Mouse (Mus musculus) liver, embryonic 15.5 days (tissue): ENCODE data around the gene Nog. TPM values are rescaled to one million over a fixed set of nuclear protein-coding genes. Genes with fewer than 3 reads are reported as not detected.

Experiments used
- ATAC-seq: fragments of 200-750 bp; cut with Nextera tagmentation; 2 replicates; pipeline ENCODE4 v1.8.0; 2017; ENCODE audit warnings: moderate number of reproducible peaks, mild to moderate bottlenecking, moderate library complexity; ENCODE audit not compliant: insufficient read depth
- H3K27ac ChIP-seq: fragments of 300-500 bp; sonication (generic); replicated peaks from 2 replicates; pipeline ENCODE4 v1.5.1; 2015; ENCODE audit warnings: mild to moderate bottlenecking, inconsistent platforms
- H3K27me3 ChIP-seq: fragments of 300-500 bp; sonication (generic); 2 replicates; pipeline ENCODE4 v1.6.1; 2015; ENCODE audit warnings: mild to moderate bottlenecking, inconsistent platforms
- H3K36me3 ChIP-seq: fragments of 300-500 bp; sonication (generic); replicated peaks from 2 replicates; pipeline ENCODE4 v1.6.1; 2015; ENCODE audit warnings: moderate library complexity, mild to moderate bottlenecking, inconsistent platforms
- H3K4me1 ChIP-seq: fragments of 300-500 bp; sonication (generic); replicated peaks from 2 replicates; pipeline ENCODE4 v1.6.1; 2015; ENCODE audit warnings: inconsistent platforms
- H3K4me2 ChIP-seq: fragments of 300-500 bp; sonication (generic); 2 replicates; pipeline ENCODE4 v1.6.1; 2015; ENCODE audit warnings: moderate library complexity, mild to moderate bottlenecking, inconsistent platforms
- H3K4me3 ChIP-seq: fragments of 300-500 bp; sonication (generic); replicated peaks from 2 replicates; pipeline ENCODE4 v1.5.1; 2015; ENCODE audit warnings: mild to moderate bottlenecking, inconsistent platforms
- H3K9ac ChIP-seq: fragments of 300-500 bp; sonication (generic); 2 replicates; pipeline ENCODE4 v1.6.1; 2015; ENCODE audit warnings: moderate library complexity, mild to moderate bottlenecking, inconsistent platforms
- H3K9me3 ChIP-seq: fragments of 300-500 bp; sonication (generic); replicated peaks from 2 replicates; pipeline ENCODE4 v1.6.1; 2016; ENCODE audit warnings: inconsistent platforms
- WGBS: fragments of 180-500 bp; shearing (Covaris S2); methylation state at CpG from one replicate; pipeline ENCODE4 v1.1.7; 2015; ENCODE audit warnings: mixed read lengths; ENCODE audit not compliant: insufficient replicate concordance; 5-methylcytosine and 5-hydroxymethylcytosine counted together
- polyA plus RNA-seq: library from polyadenylated mRNA; unstranded; fragments of >200 nt; fragmentation: Nextera tagmentation; extraction: Ambion mirVana; gene quantifications from 2 replicates; pipeline ENCODE4 v1.2.1, GENCODE M21; 2015

Nog gene
- polyA plus RNA-seq, 1 experiment from 2014 or later: not detected

- H3K4me2 ChIP-seq: no peak overlapping the region
- no peak overlapping the region for H3K27ac ChIP-seq
- no peak for ATAC-seq
- no peaks in the 10 kb centered on the region for H3K4me1 ChIP-seq
- WGBS: 59% methylated on average over 11 of the region's 11 CpGs
- H3K4me3 ChIP-seq: no peak overlapping the region
- no peak overlapping the region for H3K9ac ChIP-seq
- H3K27me3 ChIP-seq: peaks cover 44% of the 10 kb centered on the region
- H3K36me3 ChIP-seq: no peaks in the 10 kb centered on the region
- no peaks in the 10 kb centered on the region for H3K9me3 ChIP-seq
Observed at GRCm38 (mm10) chr11:89310217-89310616, 8.1 kb upstream of the Nog start.

GRCm38 (mm10) chr11:89303421-89303820 is 1.3 kb upstream of the Nog start:
- ATAC-seq: no peak
- Histone ChIP-seq H3K4me2 (no peak overlapping the region), H3K27me3 (peaks cover 91% of the 10 kb centered on the region), H3K27ac (no peak overlapping the region), H3K4me1 (0 out of 2 replicates have a peak, but pooled peaks cover 6% of the 10 kb centered on the region), H3K9ac (no peak overlapping the region), H3K36me3 (no peaks in the 10 kb centered on the region), H3K4me3 (no peak overlapping the region), H3K9me3 (no peaks in the 10 kb centered on the region)
- 3% methylated on average over 16 of the region's 16 CpGs for WGBS

DNA sequence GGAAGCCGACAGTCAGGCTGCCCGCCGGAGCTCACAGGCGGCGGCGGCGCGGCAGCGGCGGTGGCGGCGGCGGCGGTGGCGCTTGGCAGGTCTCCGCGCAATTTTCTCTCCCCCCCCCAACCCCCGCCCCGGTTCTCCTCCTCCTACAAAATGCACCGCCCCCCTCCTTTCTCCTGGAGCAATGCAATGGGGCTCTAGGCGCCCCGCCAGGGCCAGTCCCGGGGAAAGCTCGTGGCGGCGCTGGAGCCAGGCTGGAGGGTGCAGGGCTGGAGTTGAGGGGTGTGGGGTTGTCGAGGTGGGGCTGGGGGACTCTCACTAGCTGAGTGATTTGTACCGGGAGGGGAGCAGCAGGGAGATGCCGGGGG is 666 bp upstream of the Nog start:
- Histone ChIP-seq H3K4me2 (peak overlapping the region; percentile 62), H3K36me3 (no peaks in the 10 kb centered on the region), H3K9ac (no peak overlapping the region), H3K27ac (no peak overlapping the region), H3K4me1 (0 out of 2 replicates have a peak, but pooled peaks cover 6% of the 10 kb centered on the region), H3K9me3 (no peaks in the 10 kb centered on the region), H3K27me3 (peaks cover 93% of the 10 kb centered on the region), H3K4me3 (peak overlapping the region; percentile 39)
- ATAC-seq: no peak
- WGBS: 1% methylated on average over 28 of the region's 29 CpGs

DNA sequence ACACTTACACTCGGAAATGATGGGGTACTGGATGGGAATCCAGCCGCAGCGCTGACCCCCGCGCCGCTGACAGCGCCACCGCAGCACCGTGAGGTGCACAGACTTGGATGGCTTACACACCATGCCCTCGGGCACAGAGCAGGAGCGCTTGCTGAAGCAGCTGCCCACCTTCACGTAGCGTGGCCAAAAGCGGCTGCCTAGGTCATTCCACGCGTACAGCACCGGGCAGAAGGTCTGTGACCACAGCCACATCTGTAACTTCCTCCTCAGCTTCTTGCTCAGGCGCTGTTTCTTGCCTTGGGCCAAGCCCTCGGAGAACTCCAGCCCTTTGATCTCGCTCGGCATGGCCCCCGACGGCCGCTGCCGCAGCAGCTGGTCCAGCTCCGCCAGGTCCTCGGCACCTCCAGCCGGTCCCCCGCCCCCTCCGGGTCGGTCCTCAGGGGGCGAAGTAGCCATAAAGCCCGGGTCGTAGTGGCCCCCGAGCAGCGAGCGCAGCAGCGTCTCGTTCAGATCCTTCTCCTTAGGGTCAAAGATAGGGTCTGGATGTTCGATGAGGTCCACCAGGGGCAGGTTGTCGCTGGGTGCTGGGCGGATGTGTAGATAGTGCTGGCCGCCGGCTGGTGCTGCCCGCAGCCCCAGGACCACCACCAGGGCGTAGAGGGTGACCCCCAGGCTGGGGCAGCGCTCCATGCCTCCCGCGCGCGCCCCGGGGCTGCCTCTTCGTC is 639 bp downstream of the Nog start:
- H3K4me3 ChIP-seq: peak overlapping the region; percentile 39
- H3K36me3 ChIP-seq: no peaks in the 10 kb centered on the region
- no peak for ATAC-seq
- no peak overlapping the region for H3K9ac ChIP-seq
- peak overlapping the region; percentile 62 for H3K4me2 ChIP-seq
- 0 out of 2 replicates have a peak, but pooled peaks cover 6% of the 10 kb centered on the region for H3K4me1 ChIP-seq
- H3K27ac ChIP-seq: no peak overlapping the region
- H3K27me3 ChIP-seq: peaks cover 89% of the 10 kb centered on the region
- 1% methylated on average over 53 of the region's 53 CpGs for WGBS
- no peaks in the 10 kb centered on the region for H3K9me3 ChIP-seq

GRCm38 (mm10) chr11:89299784-89300775 is 2.1 kb downstream of the Nog start:
- Histone ChIP-seq H3K4me2 (no peak overlapping the region), H3K4me1 (0 out of 2 replicates have a peak, but pooled peaks cover 6% of the 10 kb centered on the region), H3K27me3 (peaks cover 94% of the 10 kb centered on the region), H3K4me3 (no peak overlapping the region), H3K9ac (no peak overlapping the region), H3K36me3 (no peaks in the 10 kb centered on the region), H3K9me3 (no peaks in the 10 kb centered on the region), H3K27ac (no peak overlapping the region)
- WGBS: 3% methylated on average over 26 of the region's 26 CpGs
- no peak for ATAC-seq

- peak overlapping the region; percentile 46 for H3K4me2 ChIP-seq
- 0 out of 2 replicates have a peak overlapping the region, but pooled peaks have one; percentile 26 for H3K4me3 ChIP-seq
- H3K9ac ChIP-seq: no peak overlapping the region
- 2% methylated on average over 32 of the region's 36 CpGs for WGBS
- peaks cover 92% of the 10 kb centered on the region for H3K27me3 ChIP-seq
- no peaks in the 10 kb centered on the region for H3K9me3 ChIP-seq
- no peak for ATAC-seq
- H3K27ac ChIP-seq: no peak overlapping the region
- H3K36me3 ChIP-seq: no peaks in the 10 kb centered on the region
- 0 out of 2 replicates have a peak, but pooled peaks cover 6% of the 10 kb centered on the region for H3K4me1 ChIP-seq
Observed at GRCm38 (mm10) chr11:89299116-89299783, 2.9 kb downstream of the Nog start.

DNA sequence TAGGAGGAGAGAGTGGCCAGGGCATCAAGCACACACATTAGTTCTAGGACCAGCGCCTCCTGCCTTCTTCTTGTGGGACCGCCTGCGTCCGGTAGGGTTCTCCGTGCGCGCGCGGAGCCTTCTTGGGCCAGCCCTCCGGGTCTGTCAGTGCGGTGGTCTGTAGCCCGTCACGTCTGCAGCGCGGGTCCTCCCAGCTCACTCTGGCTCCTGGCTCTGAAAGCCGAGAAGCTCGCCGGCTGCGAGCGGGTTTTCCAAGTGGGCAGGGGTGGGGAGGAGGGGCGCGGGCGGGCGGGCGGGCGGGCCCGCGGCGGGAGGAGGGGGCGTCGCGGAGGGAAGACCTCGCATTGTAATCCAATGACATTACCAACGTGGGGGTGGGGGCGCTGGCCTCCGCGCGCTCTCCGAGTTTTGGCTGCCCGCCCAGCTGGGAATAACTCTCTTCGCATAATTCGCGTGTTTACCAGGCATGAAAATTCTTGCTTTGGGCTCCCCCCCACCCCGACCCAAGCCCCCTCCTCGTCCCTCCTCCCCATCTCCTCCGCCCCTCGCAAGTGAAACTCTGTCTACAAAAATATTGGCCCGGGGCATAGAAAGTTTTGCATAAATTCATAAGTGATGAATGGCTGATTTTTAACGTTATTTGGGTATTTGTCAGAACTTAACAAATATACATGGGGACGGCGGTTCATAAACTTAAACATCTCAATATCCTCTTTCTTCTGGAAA is 3.7 kb downstream of the Nog start:
- H3K4me3 ChIP-seq: peak overlapping the region; percentile 9; the same call in 1 of the 2 replicates
- H3K9ac ChIP-seq: no peak overlapping the region
- H3K4me1 ChIP-seq: 0 out of 2 replicates have a peak, but pooled peaks cover 6% of the 10 kb centered on the region
- no peaks in the 10 kb centered on the region for H3K9me3 ChIP-seq
- H3K4me2 ChIP-seq: peak overlapping the region; percentile 46
- under 1% methylated on average over 50 of the region's 51 CpGs for WGBS
- no peak overlapping the region for H3K27ac ChIP-seq
- H3K36me3 ChIP-seq: no peaks in the 10 kb centered on the region
- ATAC-seq: no peak
- peaks cover 84% of the 10 kb centered on the region for H3K27me3 ChIP-seq

GRCm38 (mm10) chr11:89297521-89297920 is 4.6 kb downstream of the Nog start:
- no peaks in the 10 kb centered on the region for H3K9me3 ChIP-seq
- no peaks in the 10 kb centered on the region for H3K36me3 ChIP-seq
- no peak overlapping the region for H3K4me2 ChIP-seq
- no peak overlapping the region for H3K4me3 ChIP-seq
- H3K27me3 ChIP-seq: peaks cover 75% of the 10 kb centered on the region
- ATAC-seq: no peak
- WGBS: 51% methylated on average over 5 of the region's 5 CpGs
- no peak overlapping the region for H3K9ac ChIP-seq
- no peak overlapping the region for H3K27ac ChIP-seq
- H3K4me1 ChIP-seq: 0 out of 2 replicates have a peak, but pooled peaks cover 3% of the 10 kb centered on the region

- no peak overlapping the region for H3K9ac ChIP-seq
- H3K4me3 ChIP-seq: no peak overlapping the region
- H3K4me2 ChIP-seq: no peak overlapping the region
- no peaks in the 10 kb centered on the region for H3K36me3 ChIP-seq
- H3K27me3 ChIP-seq: no peaks in the 10 kb centered on the region
- no peaks in the 10 kb centered on the region for H3K4me1 ChIP-seq
- ATAC-seq: no peak
- 73% methylated on average over 13 of the region's 13 CpGs for WGBS
- H3K27ac ChIP-seq: no peak overlapping the region
- no peaks in the 10 kb centered on the region for H3K9me3 ChIP-seq
Observed at GRCm38 (mm10) chr11:89269809-89270361, 32.2 kb downstream of the Nog start.

- 75% methylated on average over 3 of the region's 3 CpGs for WGBS
- Histone ChIP-seq H3K9ac (no peak overlapping the region), H3K4me2 (no peak overlapping the region), H3K4me3 (no peak overlapping the region), H3K27ac (no peak overlapping the region), H3K27me3 (no peaks in the 10 kb centered on the region), H3K9me3 (no peaks in the 10 kb centered on the region), H3K36me3 (no peaks in the 10 kb centered on the region), H3K4me1 (no peaks in the 10 kb centered on the region)
- ATAC-seq: no peak
Observed at GRCm38 (mm10) chr11:89267520-89267919, 34.6 kb downstream of the Nog start.
